Mouse (Mus musculus): Measurements from ENCODE around the gene Gm13283. TPM values are rescaled to one million over a fixed set of nuclear protein-coding genes. Genes with fewer than 3 reads are reported as not detected.
"Not testable (repeated sequence)": the region's sequence is repeated elsewhere in the genome, so short reads cannot be mapped to it uniquely, and the experiment has no call there.

Gm13283 gene
- polyA plus RNA-seq, 1 experiment from 2014 or later, result 0.17 TPM

DNA sequence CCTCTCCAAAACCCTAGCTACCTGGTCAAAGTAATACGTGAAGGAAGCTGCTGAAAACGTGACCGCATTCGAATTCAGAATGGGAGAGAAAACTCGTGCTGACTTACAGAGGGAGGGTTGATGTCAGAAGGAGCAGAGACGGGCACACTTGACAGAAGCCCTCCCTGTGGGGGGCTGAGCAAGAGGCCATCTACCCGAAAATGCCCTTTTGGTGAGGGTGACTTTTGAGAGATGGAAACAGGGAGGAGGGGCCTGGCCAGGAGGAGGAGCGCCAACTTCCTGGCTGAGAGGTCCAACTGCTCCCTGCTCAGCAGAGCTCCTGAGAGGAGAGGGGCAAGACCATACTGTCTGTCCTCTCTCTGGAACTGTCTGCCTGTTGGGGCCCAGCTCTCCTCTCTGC is 45.3 kb downstream of the Gm13283 start, which contains the start of gene Gm13288:
Gene Gm13288, plus strand, starts transcription at position 301 of the 400 bp plus-strand sequence.
- H3K4me3 ChIP-seq, result peak within 1 kb of the TSS; percentile 27
- not testable (repeated sequence) for H3K9ac ChIP-seq; H3K27me3 ChIP-seq; H3K27ac ChIP-seq; ATAC-seq; H3K4me1 ChIP-seq; H3K36me3 ChIP-seq (ENCODE audit: poor library complexity, severe bottlenecking); H3K9me3 ChIP-seq (replicated peaks)
- WGBS, result no CpG with 5 or more reads among the region's 8 CpGs
- peak within 1 kb of the TSS; percentile 50 for H3K4me2 ChIP-seq

- not testable (repeated sequence) for H3K9me3 ChIP-seq (replicated peaks); ATAC-seq; H3K4me1 ChIP-seq; H3K36me3 ChIP-seq (ENCODE audit: poor library complexity, severe bottlenecking); H3K27me3 ChIP-seq; H3K9ac ChIP-seq; H3K27ac ChIP-seq
- peak overlapping the region; percentile 27 for H3K4me3 ChIP-seq
- 0% methylated on average over 16 of the region's 34 CpGs for WGBS
- H3K4me2 ChIP-seq, result peak overlapping the region; percentile 50
Observed at GRCm38 (mm10) chr4:88805761-88806160, 45.8 kb downstream of the Gm13283 start.

Other genes starting within 250 kb of the Gm13283 start
- gene Ifnb1, start 237.3 kb upstream of the Gm13283 start, polyA plus RNA-seq (2015; fragmentation: Nextera tagmentation; extraction: Ambion mirVana), result not detected in 2 replicates
- gene Ifna15, start 201.9 kb upstream of the Gm13283 start, polyA plus RNA-seq (2015; fragmentation: Nextera tagmentation; extraction: Ambion mirVana), result not detected in 2 replicates
- not detected in 2 replicates for gene Ifna14, start 188.3 kb upstream of the Gm13283 start, polyA plus RNA-seq (2015; fragmentation: Nextera tagmentation; extraction: Ambion mirVana)
- not detected in 2 replicates for gene Ifna9, start 167.7 kb upstream of the Gm13283 start, polyA plus RNA-seq (2015; fragmentation: Nextera tagmentation; extraction: Ambion mirVana)
- gene Ifna12, start 156.7 kb upstream of the Gm13283 start, polyA plus RNA-seq (2015; fragmentation: Nextera tagmentation; extraction: Ambion mirVana), result not detected in 2 replicates
- gene C87499, start 125.7 kb upstream of the Gm13283 start, polyA plus RNA-seq (2015; fragmentation: Nextera tagmentation; extraction: Ambion mirVana), result not detected in 2 replicates
- not detected in 2 replicates for gene Ifna13, start 115.7 kb upstream of the Gm13283 start, polyA plus RNA-seq (2015; fragmentation: Nextera tagmentation; extraction: Ambion mirVana)
- not detected in 2 replicates for gene Ifna16, start 83.2 kb upstream of the Gm13283 start, polyA plus RNA-seq (2015; fragmentation: Nextera tagmentation; extraction: Ambion mirVana)
- not detected in 2 replicates for gene Ifna2, start 76.2 kb upstream of the Gm13283 start, polyA plus RNA-seq (2015; fragmentation: Nextera tagmentation; extraction: Ambion mirVana)
- not detected in 2 replicates for gene Ifnab, start 68.8 kb upstream of the Gm13283 start, polyA plus RNA-seq (2015; fragmentation: Nextera tagmentation; extraction: Ambion mirVana)
- 1.1 and 2.1 TPM in 2 replicates for gene Gm26566, start 38.3 kb upstream of the Gm13283 start, polyA plus RNA-seq (2015; fragmentation: Nextera tagmentation; extraction: Ambion mirVana)
- gene Klhl9, start 37.7 kb upstream of the Gm13283 start, polyA plus RNA-seq (2015; fragmentation: Nextera tagmentation; extraction: Ambion mirVana), result 120 and 125 TPM in 2 replicates
- not detected in 2 replicates for gene Gm13271, start 5.3 kb upstream of the Gm13283 start, polyA plus RNA-seq (2015; fragmentation: Nextera tagmentation; extraction: Ambion mirVana)
- gene Gm13290, start 13.7 kb downstream of the Gm13283 start, polyA plus RNA-seq (2015; fragmentation: Nextera tagmentation; extraction: Ambion mirVana), result not detected in 2 replicates
- gene Gm13289, start 16.8 kb downstream of the Gm13283 start, polyA plus RNA-seq (2015; fragmentation: Nextera tagmentation; extraction: Ambion mirVana), result not detected in 2 replicates
- gene Gm13272, start 19.7 kb downstream of the Gm13283 start, polyA plus RNA-seq (2015; fragmentation: Nextera tagmentation; extraction: Ambion mirVana), result not detected in 2 replicates
- gene Ifnz, start 22.0 kb downstream of the Gm13283 start, polyA plus RNA-seq (2015; fragmentation: Nextera tagmentation; extraction: Ambion mirVana), result 0.18 TPM in 1 of 2 replicates, not detected in the other
- gene Gm13276, start 25.6 kb downstream of the Gm13283 start, polyA plus RNA-seq (2015; fragmentation: Nextera tagmentation; extraction: Ambion mirVana), result not detected in 2 replicates
- not detected in 2 replicates for gene Gm13277, start 28.5 kb downstream of the Gm13283 start, polyA plus RNA-seq (2015; fragmentation: Nextera tagmentation; extraction: Ambion mirVana)
- gene Gm13278, start 31.4 kb downstream of the Gm13283 start, polyA plus RNA-seq (2015; fragmentation: Nextera tagmentation; extraction: Ambion mirVana), result not detected in 2 replicates
- gene Gm13275, start 34.4 kb downstream of the Gm13283 start, polyA plus RNA-seq (2015; fragmentation: Nextera tagmentation; extraction: Ambion mirVana), result not detected in 2 replicates
- not detected in 2 replicates for gene Gm13279, start 37.3 kb downstream of the Gm13283 start, polyA plus RNA-seq (2015; fragmentation: Nextera tagmentation; extraction: Ambion mirVana)
- 0.43 TPM in 1 of 2 replicates, not detected in the other for gene Gm13285, start 39.5 kb downstream of the Gm13283 start, polyA plus RNA-seq (2015; fragmentation: Nextera tagmentation; extraction: Ambion mirVana)
- not detected in 2 replicates for gene Gm13287, start 43.1 kb downstream of the Gm13283 start, polyA plus RNA-seq (2015; fragmentation: Nextera tagmentation; extraction: Ambion mirVana)
- gene Gm13288, start 45.4 kb downstream of the Gm13283 start, polyA plus RNA-seq (2015; fragmentation: Nextera tagmentation; extraction: Ambion mirVana), result not detected in 2 replicates
- not detected in 2 replicates for gene Ifna7, start 56.1 kb downstream of the Gm13283 start, polyA plus RNA-seq (2015; fragmentation: Nextera tagmentation; extraction: Ambion mirVana)
- not detected in 2 replicates for gene Ifna11, start 59.8 kb downstream of the Gm13283 start, polyA plus RNA-seq (2015; fragmentation: Nextera tagmentation; extraction: Ambion mirVana)
- not detected in 2 replicates for gene Ifna6, start 67.3 kb downstream of the Gm13283 start, polyA plus RNA-seq (2015; fragmentation: Nextera tagmentation; extraction: Ambion mirVana)
- not detected in 2 replicates for gene Ifna5, start 75.4 kb downstream of the Gm13283 start, polyA plus RNA-seq (2015; fragmentation: Nextera tagmentation; extraction: Ambion mirVana)
- gene Ifna4, start 81.7 kb downstream of the Gm13283 start, polyA plus RNA-seq (2015; fragmentation: Nextera tagmentation; extraction: Ambion mirVana), result not detected in 2 replicates
- gene Ifna1, start 90.0 kb downstream of the Gm13283 start, polyA plus RNA-seq (2015; fragmentation: Nextera tagmentation; extraction: Ambion mirVana), result not detected in 2 replicates
- gene Ifne, start 120.1 kb downstream of the Gm13283 start, polyA plus RNA-seq (2015; fragmentation: Nextera tagmentation; extraction: Ambion mirVana), result not detected in 2 replicates